Mouse (Mus musculus) C3H10T1/2 (cell line): ENCODE results near the gene Ptn. TPM values are rescaled to one million over a fixed set of nuclear protein-coding genes. Genes with fewer than 3 reads are reported as not detected.

Experiments used
- polyA plus RNA-seq, 2 experiments: library from polyadenylated mRNA; unstranded; fragments of >200 nt; fragmentation: generic; extraction: Trizol; gene quantifications; one replicate each; pipeline ENCODE4 v1.2.1; 2012; ENCODE audit warnings: missing spikeins in 2 of 2

Gene Ptn
- polyA plus RNA-seq: 1,000 to 10,000 TPM in 1 of 2 experiments, 1 to 10 TPM in 1; 2.2 to 1,038 TPM

DNA sequence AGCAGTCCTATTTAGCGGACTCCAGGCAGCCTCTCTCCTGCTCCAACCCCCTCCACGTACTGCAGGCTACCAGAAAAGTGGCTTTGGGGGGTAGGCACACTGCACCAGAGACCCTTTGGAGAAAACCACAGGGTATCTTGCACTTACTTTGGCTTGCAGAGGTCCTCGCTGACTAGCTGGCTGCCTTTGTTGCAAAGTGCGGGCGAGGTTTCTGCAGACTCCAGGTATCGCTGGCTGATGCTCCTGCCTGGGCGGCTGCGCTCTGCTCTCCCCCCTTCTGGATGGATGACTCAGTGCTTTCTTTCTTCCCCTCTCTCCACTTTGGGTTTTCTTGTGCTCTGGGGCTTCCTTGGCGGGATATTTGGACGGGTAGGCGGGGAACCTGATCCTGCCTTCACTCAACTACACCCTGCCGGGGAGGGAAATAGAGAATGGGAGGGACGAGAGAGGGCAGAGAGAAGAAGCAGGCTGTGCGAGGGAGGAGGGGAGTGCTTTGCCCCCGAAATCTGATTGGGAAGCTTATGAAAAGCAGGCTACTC is at the start of gene Ptn:
Gene Ptn (minus strand): TSS at position 474 of the 539 bp plus-strand sequence.

